Mouse (Mus musculus) cerebellum, adult 2 months (tissue): ENCODE results near the gene Gm28551. TPM values are rescaled to one million over a fixed set of nuclear protein-coding genes. Genes with fewer than 3 reads are reported as not detected.
"Not testable (repeated sequence)": the region's sequence is repeated elsewhere in the genome, so short reads cannot be mapped to it uniquely, and the experiment has no call there.

ENCODE experiments used
- DNase-seq, 2 experiments: peaks; one replicate each; pipeline ENCODE4 v3.0.0; 2021
- H3K27ac ChIP-seq: fragments of 200-500 bp; 2 replicates; pipeline ENCODE4 v1.5.1; 2012; ENCODE audit warnings: low read length, control low read depth, inconsistent platforms; ENCODE audit not compliant: insufficient read depth
- H3K27me3 ChIP-seq: fragments of 200-500 bp; 2 replicates; pipeline ENCODE4 v1.6.1; 2012; ENCODE audit warnings: inconsistent platforms, mild to moderate bottlenecking, low read length, moderate library complexity; ENCODE audit not compliant: control insufficient read depth, insufficient read depth
- H3K4me1 ChIP-seq: fragments of 200-500 bp; 2 replicates; pipeline ENCODE4 v1.6.1; 2011; ENCODE audit warnings: low read length; ENCODE audit not compliant: control insufficient read depth, insufficient read depth
- H3K4me3 ChIP-seq: fragments of 200-500 bp; replicated peaks from 2 replicates; pipeline ENCODE3; 2011; ENCODE audit warnings: mild to moderate bottlenecking, low read depth, low read length, control low read depth; ENCODE audit not compliant: insufficient read depth
- CTCF ChIP-seq: fragments of 200-500 bp; IDR thresholded peaks from 2 replicates; pipeline ENCODE4 v1.5.1; 2011; ENCODE audit warnings: low read depth, mild to moderate bottlenecking, control low read depth, low read length, moderate library complexity, borderline replicate concordance; ENCODE audit not compliant: insufficient read depth
- POLR2A ChIP-seq: fragments of 200-500 bp; IDR thresholded peaks from 2 replicates; pipeline ENCODE4 v1.6.1; 2011; ENCODE audit warnings: low read length, control low read depth, borderline replicate concordance; ENCODE audit not compliant: insufficient read depth
- WGBS: fragments of 180-500 bp; shearing (Covaris S2); methylation state at CpG from one replicate; pipeline ENCODE4 v1.1.7; 2018; 5-methylcytosine and 5-hydroxymethylcytosine counted together
- polyA plus RNA-seq: library from polyadenylated mRNA; depleted of rRNA; stranded (reverse); fragments of >200 nt; gene quantifications from 2 replicates; pipeline ENCODE4 v1.2.3, GENCODE M21; 2012

Gene Gm28551
- polyA plus RNA-seq, 1 experiment: 0.18 TPM

DNA sequence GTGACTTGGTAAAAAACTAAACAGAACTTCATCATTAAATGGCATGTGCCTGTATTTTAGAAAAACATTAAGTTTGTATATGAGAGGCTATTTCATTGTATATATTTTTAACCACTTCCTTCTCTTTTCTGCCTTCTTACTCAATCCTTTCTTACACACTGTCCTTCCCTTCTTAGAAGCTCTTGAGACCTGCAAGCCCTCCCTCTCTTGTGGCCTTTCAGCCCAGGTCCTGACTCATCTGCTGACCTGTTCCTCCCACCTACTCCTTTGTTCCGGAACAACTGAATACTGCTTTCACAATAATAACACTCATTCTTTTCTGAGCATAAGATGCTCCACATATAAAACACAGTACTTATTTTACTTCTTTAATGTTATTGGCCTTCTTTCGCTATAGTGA lies 11.4 kb downstream of the Gm28551 start:
- no peak for DNase-seq
- Histone ChIP-seq H3K4me3 (no peak overlapping the region), H3K27ac (no peak overlapping the region), H3K27me3 (no peaks in the 10 kb centered on the region), H3K4me1 (no peaks in the 10 kb centered on the region)
- 98% methylated on average over 2 of the region's 2 CpGs for WGBS
- TF ChIP-seq POLR2A (no peak), CTCF (no peak)

DNA sequence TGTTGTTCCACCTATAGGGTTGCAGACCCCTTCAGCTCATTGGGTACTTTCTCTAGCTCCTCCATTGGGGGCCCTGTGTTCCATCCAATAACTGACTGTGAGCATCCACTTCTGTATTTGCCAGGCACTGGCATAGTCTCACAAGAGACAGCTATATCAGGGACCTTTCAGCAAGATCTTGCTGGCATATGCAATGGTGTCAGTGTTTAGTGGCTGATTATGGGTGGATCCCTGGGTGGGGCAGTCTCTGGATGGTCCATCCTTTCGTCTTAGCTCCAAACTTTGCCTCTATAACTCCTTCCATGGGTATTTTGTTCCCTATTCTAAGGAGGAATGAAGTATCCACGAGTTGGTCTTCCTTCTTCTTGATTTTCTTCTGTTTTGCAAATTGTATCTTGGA lies 15.1 kb downstream of the Gm28551 start:
- H3K27me3 ChIP-seq, H3K4me3 ChIP-seq, H3K4me1 ChIP-seq, H3K27ac ChIP-seq, DNase-seq: not testable (repeated sequence)
- 56% methylated on average over 2 of the region's 2 CpGs for WGBS

- TF ChIP-seq CTCF (no peak), POLR2A (no peak)
- Histone ChIP-seq H3K27ac (no peak overlapping the region), H3K4me1 (no peaks in the 10 kb centered on the region), H3K4me3 (no peak overlapping the region), H3K27me3 (no peaks in the 10 kb centered on the region)
- no peak for DNase-seq
Observed at GRCm38 (mm10) chr1:53335465-53335864, 17.0 kb downstream of the Gm28551 start.

- not testable (repeated sequence) for H3K27ac ChIP-seq, H3K27me3 ChIP-seq, DNase-seq, H3K4me3 ChIP-seq, H3K4me1 ChIP-seq
- 85% methylated on average over 5 of the region's 5 CpGs for WGBS
Observed at GRCm38 (mm10) chr1:53333527-53333926, 18.9 kb downstream of the Gm28551 start.

DNA sequence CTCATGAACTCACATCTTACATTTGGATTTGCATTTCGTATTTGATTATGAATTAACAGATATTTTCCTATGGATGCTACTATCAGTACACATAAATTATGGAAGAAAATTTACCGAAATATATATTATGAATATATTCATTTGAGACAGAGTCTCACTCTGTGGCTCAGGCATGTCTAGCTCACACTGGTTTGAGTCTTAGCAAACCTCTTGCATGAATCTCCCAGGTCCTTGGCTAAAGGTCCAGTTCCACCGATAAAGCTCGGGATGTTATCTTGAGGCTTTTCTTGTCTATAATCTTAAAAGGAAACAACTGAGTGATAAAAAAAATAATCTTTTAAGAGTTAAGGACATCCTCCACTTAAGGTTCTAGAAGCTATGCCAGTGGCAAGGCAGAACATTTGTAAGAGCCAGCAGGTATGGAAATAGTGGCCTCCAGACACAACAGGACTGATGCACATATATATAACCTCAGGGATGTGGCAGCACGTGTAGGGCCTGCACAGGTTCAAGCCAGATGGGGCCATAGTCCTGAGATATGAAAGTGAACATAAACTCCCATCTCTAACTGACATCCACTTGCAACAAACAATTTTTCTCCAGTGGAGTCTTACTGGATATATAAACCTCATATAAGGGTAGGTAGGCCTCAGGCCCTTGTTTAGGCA lies 27.5 kb downstream of the Gm28551 start:
- no peak overlapping the region for H3K4me3 ChIP-seq
- 92% methylated on average over 5 of the region's 5 CpGs for WGBS
- no peak overlapping the region for H3K27ac ChIP-seq
- TF ChIP-seq CTCF: no peak
- no peak for TF ChIP-seq POLR2A
- no peaks in the 10 kb centered on the region for H3K4me1 ChIP-seq
- no peak for DNase-seq
- H3K27me3 ChIP-seq: no peaks in the 10 kb centered on the region

DNA sequence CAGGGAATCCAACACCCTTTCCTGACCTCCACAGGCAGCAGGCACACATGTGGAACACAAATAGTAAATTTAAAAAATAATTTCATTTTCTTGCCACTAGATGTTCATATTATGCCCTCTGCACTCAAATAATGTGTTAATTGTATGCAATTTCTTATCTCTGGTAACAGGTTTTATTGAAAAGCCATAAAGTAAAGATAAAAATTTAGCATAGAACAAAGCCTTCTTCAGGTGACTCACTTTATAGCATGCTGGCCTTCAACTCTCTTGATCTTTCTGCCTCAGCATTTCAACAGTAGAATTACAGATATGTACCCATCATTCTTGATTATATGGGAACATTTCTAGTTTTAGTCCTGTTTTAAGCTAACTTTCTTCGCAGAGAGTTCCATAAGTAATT lies 28.2 kb downstream of the Gm28551 start:
- 98% methylated on average over 1 of the region's 1 CpGs for WGBS
- TF ChIP-seq CTCF: no peak
- no peak for TF ChIP-seq POLR2A
- H3K4me1 ChIP-seq: no peaks in the 10 kb centered on the region
- H3K27me3 ChIP-seq: no peaks in the 10 kb centered on the region
- no peak overlapping the region for H3K27ac ChIP-seq
- no peak for DNase-seq
- H3K4me3 ChIP-seq: no peak overlapping the region

DNA sequence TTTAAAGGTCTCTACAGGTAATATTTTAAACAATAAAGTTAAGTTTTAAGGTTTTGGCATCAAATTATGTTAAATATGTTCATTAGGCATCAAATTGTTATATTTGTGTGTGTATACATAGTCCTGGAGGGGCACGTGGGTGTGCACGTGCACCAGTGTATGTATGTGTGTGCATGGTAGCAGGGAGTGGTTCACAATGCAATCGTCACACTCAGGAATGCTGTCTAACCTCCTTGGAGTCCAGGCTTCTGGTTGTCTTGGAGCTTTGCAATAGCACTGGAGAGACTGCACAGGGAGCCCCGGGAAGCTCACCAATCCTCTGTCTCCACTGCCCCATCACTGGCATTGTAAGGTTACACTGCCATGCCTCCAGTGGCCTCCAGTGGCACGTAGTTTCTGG lies 29.2 kb downstream of the Gm28551 start:
- H3K4me1 ChIP-seq: no peaks in the 10 kb centered on the region
- H3K27me3 ChIP-seq: no peaks in the 10 kb centered on the region
- DNase-seq: no peak
- TF ChIP-seq CTCF: no peak
- TF ChIP-seq POLR2A: no peak
- no peak overlapping the region for H3K27ac ChIP-seq
- H3K4me3 ChIP-seq: no peak overlapping the region
- 94% methylated on average over 5 of the region's 5 CpGs for WGBS

- no peak for DNase-seq
- no peak for TF ChIP-seq POLR2A
- no peak for TF ChIP-seq CTCF
- WGBS: 97% methylated on average over 4 of the region's 4 CpGs
- no peaks in the 10 kb centered on the region for H3K27me3 ChIP-seq
- no peak overlapping the region for H3K27ac ChIP-seq
- no peak overlapping the region for H3K4me3 ChIP-seq
- H3K4me1 ChIP-seq: no peaks in the 10 kb centered on the region
Observed at GRCm38 (mm10) chr1:53321662-53322344, 30.7 kb downstream of the Gm28551 start.
